Mouse (Mus musculus) midbrain, postnatal 0 days (tissue): ENCODE results near the gene Rem1. TPM values are rescaled to one million over a fixed set of nuclear protein-coding genes. Genes with fewer than 3 reads are reported as not detected.
A peak's percentile ranks its signal among the peaks of the same experiment; 100 is the strongest.

Experiments used
- ATAC-seq: fragments of 200-750 bp; cut with Nextera tagmentation; 2 replicates; pipeline ENCODE4 v1.8.0; 2017; ENCODE audit warnings: moderate number of reproducible peaks, mild to moderate bottlenecking, moderate TSS enrichment, moderate library complexity; ENCODE audit not compliant: low FRiP score
- DNase-seq: peaks from one replicate; pipeline ENCODE4 v3.0.0-alpha.2; 2015; ENCODE audit warnings: low spot score
- H3K27ac ChIP-seq: fragments of 300-500 bp; sonication (generic); 2 replicates; pipeline ENCODE4 v1.5.1; 2014; ENCODE audit warnings: low read depth, mild to moderate bottlenecking, low read length, mixed read lengths
- H3K27me3 ChIP-seq: fragments of 300-500 bp; sonication (generic); 2 replicates; pipeline ENCODE4 v1.6.1; 2014; ENCODE audit warnings: low read length, control low read depth, mixed read lengths; ENCODE audit not compliant: insufficient read depth
- H3K36me3 ChIP-seq: fragments of 300-500 bp; sonication (generic); 2 replicates; pipeline ENCODE4 v1.6.1; 2014; ENCODE audit warnings: low read length, control low read depth, mixed read lengths; ENCODE audit not compliant: insufficient read depth
- H3K4me1 ChIP-seq: fragments of 300-500 bp; sonication (generic); 2 replicates; pipeline ENCODE4 v1.6.1; 2014; ENCODE audit warnings: mild to moderate bottlenecking, control low read depth, antibody characterized with exemption, low read length, mixed read lengths; ENCODE audit not compliant: insufficient read depth
- H3K4me2 ChIP-seq: fragments of 300-500 bp; sonication (generic); 2 replicates; pipeline ENCODE4 v1.6.1; 2014; ENCODE audit warnings: low read depth, mild to moderate bottlenecking, low read length, mixed read lengths; ENCODE audit not compliant: poor library complexity, severe bottlenecking
- H3K4me3 ChIP-seq: fragments of 300-500 bp; sonication (generic); 2 replicates; pipeline ENCODE4 v1.5.1; 2014; ENCODE audit warnings: low read depth, mild to moderate bottlenecking, low read length, moderate library complexity
- H3K9ac ChIP-seq: fragments of 300-500 bp; sonication (generic); replicated peaks from 2 replicates; pipeline ENCODE4 v1.6.1; 2014; ENCODE audit warnings: mild to moderate bottlenecking, low read length, moderate library complexity, mixed read lengths; ENCODE audit not compliant: poor library complexity, severe bottlenecking
- H3K9me3 ChIP-seq: fragments of 300-500 bp; sonication (generic); 2 replicates; pipeline ENCODE4 v1.6.1; 2016; ENCODE audit warnings: low read length, control low read depth
- CTCF ChIP-seq: IDR thresholded peaks from 2 replicates; pipeline ENCODE4 v1.5.1; 2016; ENCODE audit warnings: antibody characterized with exemption, mild to moderate bottlenecking
- WGBS: fragments of 180-500 bp; shearing (Covaris S2); extraction: QIAGEN DNeasy Blood & Tissue Kit; methylation state at CpG from one replicate; pipeline ENCODE4 v1.1.7; 2014; 5-methylcytosine and 5-hydroxymethylcytosine counted together
- polyA plus RNA-seq: library from polyadenylated mRNA; unstranded; fragments of >200 nt; fragmentation: Nextera tagmentation; extraction: Ambion mirVana; gene quantifications from 2 replicates; pipeline ENCODE4 v1.2.1, GENCODE M21; 2015
- total RNA-seq: library from RNA; depleted of rRNA; stranded (reverse); fragments of >200 nt; gene quantifications from 2 replicates; pipeline ENCODE4 v1.2.3, GENCODE M21; 2014

Gene Rem1
- total and polyA plus RNA-seq, 2 experiments from 2014 or later, result 0.16 to 0.94 TPM

- WGBS, result 55% methylated on average over 17 of the region's 17 CpGs
- no peak overlapping the region for H3K27ac ChIP-seq
- TF ChIP-seq CTCF, result no peak
- H3K4me1 ChIP-seq, result 0 out of 2 replicates have a peak, but pooled peaks cover 3% of the 10 kb centered on the region
- ATAC-seq, result no peak
- H3K4me2 ChIP-seq, result no peak overlapping the region
- H3K27me3 ChIP-seq, result peaks cover 5% of the 10 kb centered on the region; the same call in 1 of the 2 replicates
- H3K9ac ChIP-seq, result no peak overlapping the region
- H3K4me3 ChIP-seq, result no peak overlapping the region
- H3K9me3 ChIP-seq, result no peaks in the 10 kb centered on the region
- H3K36me3 ChIP-seq, result no peaks in the 10 kb centered on the region
- peak; percentile 33 for DNase-seq
Measured at GRCm38 (mm10) chr2:152633334-152633733, 6.6 kb downstream of the Rem1 start.

DNA sequence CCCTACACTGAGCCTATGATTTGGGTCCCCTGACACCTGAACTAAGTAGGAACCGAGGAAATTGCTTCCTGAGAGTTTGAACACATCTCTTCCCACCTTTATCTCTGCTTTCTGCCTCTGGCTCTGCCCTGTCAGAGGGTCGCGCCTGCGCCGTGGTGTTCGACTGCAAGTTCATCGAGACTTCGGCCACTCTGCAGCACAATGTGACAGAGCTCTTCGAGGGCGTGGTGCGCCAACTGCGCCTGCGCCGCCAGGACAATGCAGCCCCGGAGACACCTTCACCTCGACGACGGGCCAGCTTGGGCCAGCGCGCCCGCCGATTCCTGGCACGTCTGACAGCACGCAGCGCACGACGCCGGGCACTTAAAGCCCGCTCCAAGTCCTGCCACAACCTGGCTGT lies 7.6 kb downstream of the Rem1 start:
- 79% methylated on average over 29 of the region's 29 CpGs for WGBS
- peaks cover 4% of the 10 kb centered on the region; the same call in 1 of the 2 replicates for H3K27me3 ChIP-seq
- H3K4me2 ChIP-seq, result no peak overlapping the region
- H3K36me3 ChIP-seq, result no peaks in the 10 kb centered on the region
- H3K4me3 ChIP-seq, result no peak overlapping the region
- no peak for ATAC-seq
- no peak overlapping the region for H3K27ac ChIP-seq
- H3K4me1 ChIP-seq, result 0 out of 2 replicates have a peak, but pooled peaks cover 3% of the 10 kb centered on the region
- no peak overlapping the region for H3K9ac ChIP-seq
- TF ChIP-seq CTCF, result no peak
- H3K9me3 ChIP-seq, result no peaks in the 10 kb centered on the region
- no peak for DNase-seq

DNA sequence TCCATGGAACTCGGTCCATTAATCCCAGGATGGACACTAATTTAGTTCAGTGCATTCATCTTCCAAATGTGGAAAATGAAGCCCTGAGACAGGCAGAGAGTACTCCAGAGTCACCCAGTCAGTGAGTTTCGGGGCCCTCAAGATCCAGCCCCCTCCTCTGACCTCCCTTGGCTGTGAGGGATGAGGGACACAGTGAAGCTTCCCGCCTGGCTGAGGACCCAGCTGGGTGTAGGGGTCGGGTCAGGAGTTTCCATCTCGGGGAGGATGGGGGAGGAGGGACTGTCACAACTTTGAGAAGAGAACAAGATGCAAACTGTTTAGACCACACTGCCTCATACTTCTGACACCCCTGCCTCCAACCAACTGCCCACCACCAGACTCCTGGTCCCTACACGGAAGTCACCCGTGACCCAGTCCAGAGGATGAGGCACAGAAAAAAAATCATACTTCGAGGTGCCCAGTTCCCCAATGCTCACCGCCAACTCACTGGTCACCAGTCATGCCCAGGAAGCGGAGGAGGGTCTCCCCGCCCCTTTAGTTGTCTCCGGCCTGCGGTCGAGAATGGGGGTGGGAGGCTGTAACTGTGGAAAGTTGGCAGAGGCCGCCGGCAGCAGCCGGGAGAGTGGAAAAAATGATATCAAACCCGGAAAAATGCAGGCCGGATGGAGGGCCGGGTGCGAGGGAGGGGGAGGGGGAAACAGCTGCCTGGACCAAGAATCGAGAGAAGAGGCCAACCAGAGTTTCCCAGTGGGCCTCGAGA lies 9.7 kb downstream of the Rem1 start:
- DNase-seq, result no peak
- Histone ChIP-seq H3K9me3 (no peaks in the 10 kb centered on the region), H3K27ac (no peak overlapping the region), H3K27me3 (no peaks in the 10 kb centered on the region), H3K36me3 (no peaks in the 10 kb centered on the region), H3K4me2 (no peak overlapping the region), H3K9ac (no peak overlapping the region), H3K4me1 (0 out of 2 replicates have a peak, but pooled peaks cover 3% of the 10 kb centered on the region), H3K4me3 (no peak overlapping the region)
- TF ChIP-seq CTCF, result no peak
- WGBS, result 74% methylated on average over 23 of the region's 23 CpGs
- ATAC-seq, result no peak

GRCm38 (mm10) chr2:152637006-152637322 lies 10.2 kb downstream of the Rem1 start:
- Histone ChIP-seq H3K4me3 (no peak overlapping the region), H3K9me3 (no peaks in the 10 kb centered on the region), H3K9ac (no peak overlapping the region), H3K4me2 (no peak overlapping the region), H3K27ac (no peak overlapping the region), H3K4me1 (0 out of 2 replicates have a peak, but pooled peaks cover 3% of the 10 kb centered on the region), H3K36me3 (no peaks in the 10 kb centered on the region), H3K27me3 (no peaks in the 10 kb centered on the region)
- ATAC-seq, result no peak
- WGBS, result 86% methylated on average over 6 of the region's 6 CpGs
- no peak for TF ChIP-seq CTCF
- no peak for DNase-seq

DNA sequence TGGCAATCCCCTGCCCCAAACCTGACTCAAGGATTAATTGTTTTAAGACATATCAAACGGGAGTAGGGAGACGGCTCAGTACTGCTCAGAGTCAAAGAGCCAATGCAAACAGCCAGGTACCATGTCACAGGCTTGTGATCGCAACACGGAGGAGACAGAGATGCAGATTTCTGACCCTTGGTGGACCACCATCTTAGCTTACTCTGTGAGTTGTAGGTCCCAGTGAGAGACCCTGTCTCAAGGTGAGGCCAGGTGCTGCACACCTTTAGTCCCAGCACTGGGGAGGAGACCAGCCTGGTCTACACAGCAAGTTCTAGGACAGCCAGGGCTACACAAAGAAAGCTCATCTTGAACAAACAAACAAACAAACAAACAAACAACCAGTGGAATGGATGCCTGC lies 10.6 kb downstream of the Rem1 start:
- DNase-seq, result no peak
- Histone ChIP-seq H3K27ac (no peak overlapping the region), H3K4me2 (no peak overlapping the region), H3K36me3 (no peaks in the 10 kb centered on the region), H3K4me3 (no peak overlapping the region), H3K9me3 (no peaks in the 10 kb centered on the region), H3K9ac (no peak overlapping the region), H3K27me3 (no peaks in the 10 kb centered on the region), H3K4me1 (0 out of 2 replicates have a peak, but pooled peaks cover 3% of the 10 kb centered on the region)
- TF ChIP-seq CTCF, result no peak
- WGBS, result 90% methylated on average over 4 of the region's 4 CpGs
- ATAC-seq, result no peak

DNA sequence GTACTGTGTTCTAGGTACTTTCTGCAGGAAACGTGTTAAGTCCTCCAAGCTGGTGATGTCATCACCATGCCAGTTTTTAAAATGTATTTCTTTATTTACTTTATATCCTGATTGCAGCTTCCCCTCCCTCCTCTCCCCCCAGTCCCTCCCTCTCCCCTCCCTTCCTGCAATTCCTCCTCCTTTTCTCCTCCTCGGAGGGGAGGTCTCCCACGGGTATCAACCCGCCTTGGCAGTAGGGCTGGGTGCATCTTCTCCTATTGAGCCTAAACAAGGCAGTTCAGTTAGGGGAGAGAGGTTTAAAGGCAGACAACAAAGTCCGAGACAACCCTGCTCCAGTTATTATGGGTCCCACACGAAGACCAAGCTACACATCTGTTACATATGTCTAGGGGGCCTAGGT lies 12.1 kb downstream of the Rem1 start:
- TF ChIP-seq CTCF, result no peak
- Histone ChIP-seq H3K4me2 (no peak overlapping the region), H3K27me3 (no peaks in the 10 kb centered on the region), H3K4me3 (no peak overlapping the region), H3K4me1 (no peaks in the 10 kb centered on the region), H3K9ac (no peak overlapping the region), H3K27ac (no peak overlapping the region), H3K36me3 (no peaks in the 10 kb centered on the region), H3K9me3 (no peaks in the 10 kb centered on the region)
- 61% methylated on average over 6 of the region's 6 CpGs for WGBS
- DNase-seq, result no peak
- ATAC-seq, result no peak
